Mouse (Mus musculus): ENCODE data around the gene Mpc1. TPM values are rescaled to one million over a fixed set of nuclear protein-coding genes. Genes with fewer than 3 reads are reported as not detected.

Mpc1 gene
- total RNA-seq (2021), result 100 to 1,000 TPM; 805 to 817 TPM

- DNase-seq, result peak; percentile 72 to 77
- intact Hi-C loops (cut with DNase I), result loop anchor here (10.0 kb wide), 1 partner anchor 522 kb away; no protein-coding TSS in a partner anchor
These were observed at the start of gene Mpc1 for GRCm38 (mm10) chr17:8282821-8283525. Gene Mpc1, plus strand, starts transcription at chr17:8282904.

DNA sequence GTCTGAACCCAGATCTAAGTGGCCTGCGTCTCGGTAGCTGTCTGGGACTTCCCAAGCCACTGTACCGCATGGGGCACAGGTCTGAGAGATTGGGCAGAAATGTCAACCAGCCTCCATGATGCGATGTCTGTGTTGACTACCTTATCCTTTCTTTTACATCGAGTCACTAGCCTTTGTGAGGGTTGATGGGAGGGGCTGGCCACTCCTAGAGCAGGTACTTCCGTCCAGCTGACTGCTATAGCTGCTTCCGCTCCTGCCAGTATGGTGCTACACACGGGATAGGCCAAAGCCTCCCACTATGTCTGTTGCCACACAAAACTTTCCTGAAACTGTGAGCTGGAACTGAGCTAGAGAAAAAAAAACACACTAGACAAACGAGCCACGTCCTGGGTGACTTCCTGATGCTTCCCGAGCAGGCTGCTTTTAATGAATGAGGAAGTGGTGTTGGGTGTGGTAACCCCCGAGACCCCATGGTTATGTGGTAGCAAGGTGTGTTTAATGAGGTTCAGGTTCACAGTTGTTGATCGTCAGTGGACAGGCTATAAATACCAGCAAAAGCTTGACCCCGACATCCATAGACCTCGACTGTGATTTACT is 49.0 kb upstream of the Mpc1 start:
- DNase-seq, result no peak
- intact Hi-C loops (cut with DNase I), result no loop called here

- intact Hi-C loops (cut with DNase I), result no loop called here
- DNase-seq, result no peak
These were observed 48.2 kb upstream of the Mpc1 start for GRCm38 (mm10) chr17:8234537-8234936.

DNA sequence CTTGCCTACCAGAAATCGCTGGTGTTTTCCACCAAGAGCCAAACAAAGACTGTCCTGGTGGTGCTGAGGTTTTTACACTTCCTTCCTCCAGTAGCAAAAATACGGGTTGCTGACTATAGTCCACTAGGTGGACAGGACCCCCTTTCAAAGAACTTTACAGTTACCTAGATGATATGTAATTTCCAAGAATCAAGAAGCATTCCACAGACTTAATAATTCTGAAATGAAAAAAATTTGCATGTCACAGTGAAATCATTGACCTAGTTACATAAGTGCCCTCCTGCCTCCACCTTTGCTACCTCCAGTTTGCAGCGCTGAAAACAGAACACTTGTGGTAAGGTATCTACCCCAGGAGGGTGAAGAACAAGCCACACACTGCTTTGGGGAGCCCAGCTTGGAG is 47.0 kb upstream of the Mpc1 start, which contains the start of gene Ccr6:
Gene Ccr6, plus strand, starts transcription at position 301 of the 400 bp plus-strand sequence.
- intact Hi-C loops (cut with DNase I), result no loop called here
- DNase-seq, result no peak

DNA sequence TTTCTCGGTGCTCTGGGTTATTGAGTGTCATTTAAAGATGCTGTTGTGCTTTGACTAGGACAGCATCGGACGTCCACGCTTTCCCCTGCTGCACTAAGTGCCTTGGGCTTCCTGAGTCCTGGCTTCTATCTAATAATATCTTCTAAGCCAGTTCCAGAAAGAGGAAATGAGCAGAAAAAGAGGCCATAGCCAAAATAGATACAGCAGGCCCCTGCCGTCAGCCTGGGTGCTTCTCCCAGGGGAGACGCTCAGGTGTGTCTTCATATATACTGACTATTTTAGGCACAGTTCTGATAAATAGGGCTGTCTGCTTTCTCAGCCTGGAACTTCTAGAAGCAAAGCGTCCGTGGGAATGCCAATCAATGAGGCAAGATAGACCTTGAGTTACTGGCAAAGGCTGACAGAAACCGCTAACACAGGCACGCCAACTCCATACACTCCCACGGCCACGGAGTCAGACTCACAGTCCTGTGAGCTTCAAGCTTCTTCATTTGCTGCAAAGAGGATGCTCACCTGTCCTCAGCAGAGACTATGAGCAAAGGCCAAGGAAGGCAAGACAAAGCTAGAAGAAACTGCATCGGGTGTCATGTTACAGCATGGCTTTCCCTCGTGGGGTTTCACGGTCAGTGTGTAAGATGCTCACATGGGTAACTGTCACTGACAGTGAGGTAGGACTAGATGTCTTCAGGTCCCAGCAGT is 44.5 kb upstream of the Mpc1 start:
- DNase-seq, result no peak
- intact Hi-C loops (cut with DNase I), result no loop called here

DNA sequence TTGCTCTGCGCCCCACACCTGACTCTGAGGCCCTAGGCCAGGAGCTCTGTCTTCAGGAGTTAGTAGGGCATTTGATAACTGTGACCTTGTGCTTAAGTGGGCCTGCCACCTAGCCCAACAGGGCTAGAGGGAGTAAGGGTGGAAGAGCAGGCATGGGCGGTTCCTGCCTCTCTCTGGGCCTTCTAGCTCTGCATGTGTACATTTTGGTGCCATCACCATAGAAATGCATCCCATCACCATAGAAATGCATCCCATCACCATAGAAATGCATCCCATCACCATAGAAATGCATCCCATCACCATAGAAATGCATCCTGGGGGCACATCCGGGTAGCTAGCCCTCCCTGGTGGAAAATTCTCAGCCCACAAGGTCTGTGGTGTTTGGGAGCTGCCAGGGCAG is 43.1 kb upstream of the Mpc1 start:
- no peak for DNase-seq
- intact Hi-C loops (cut with DNase I), result no loop called here

DNA sequence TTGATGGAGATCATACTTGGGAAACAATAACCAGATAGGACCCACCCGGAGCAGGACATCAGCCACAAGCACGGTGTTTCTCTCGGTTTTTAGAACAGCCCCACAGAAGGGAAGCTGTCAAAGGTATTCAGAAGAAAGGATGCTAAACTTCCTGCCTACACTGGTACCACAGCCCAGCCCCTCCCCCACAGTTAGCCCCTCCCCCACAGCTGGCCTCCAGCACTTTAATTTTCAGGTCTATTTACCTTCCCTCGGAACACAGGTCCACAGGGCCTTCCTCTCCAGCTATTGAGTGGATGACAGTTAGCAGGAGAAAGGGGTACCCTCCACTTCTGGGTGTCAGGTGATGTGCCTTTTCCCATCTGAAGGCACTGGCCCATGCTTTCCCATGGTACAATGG is 42.2 kb upstream of the Mpc1 start:
- intact Hi-C loops (cut with DNase I), result no loop called here
- DNase-seq, result no peak

DNA sequence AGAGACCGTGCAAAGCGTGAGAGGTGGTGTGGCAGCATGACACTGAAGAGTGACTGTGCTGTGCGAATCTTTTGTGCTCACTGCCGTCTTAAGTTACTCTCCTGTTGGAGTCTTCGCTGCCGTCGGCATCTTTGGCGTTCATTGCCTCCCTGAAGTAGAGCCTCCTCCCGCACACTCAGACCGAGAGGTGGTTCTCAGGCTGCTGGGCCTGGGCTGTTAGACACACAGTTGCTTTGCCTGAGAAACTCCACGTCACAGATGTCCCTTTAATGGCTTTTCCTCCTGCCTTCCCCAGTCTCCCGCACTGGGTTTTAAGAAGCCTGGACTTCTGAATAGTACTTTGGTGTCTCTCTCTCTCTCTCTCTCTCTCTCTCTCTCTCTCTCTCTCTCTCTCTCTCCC is 41.1 kb upstream of the Mpc1 start:
- intact Hi-C loops (cut with DNase I), result no loop called here
- no peak for DNase-seq

DNA sequence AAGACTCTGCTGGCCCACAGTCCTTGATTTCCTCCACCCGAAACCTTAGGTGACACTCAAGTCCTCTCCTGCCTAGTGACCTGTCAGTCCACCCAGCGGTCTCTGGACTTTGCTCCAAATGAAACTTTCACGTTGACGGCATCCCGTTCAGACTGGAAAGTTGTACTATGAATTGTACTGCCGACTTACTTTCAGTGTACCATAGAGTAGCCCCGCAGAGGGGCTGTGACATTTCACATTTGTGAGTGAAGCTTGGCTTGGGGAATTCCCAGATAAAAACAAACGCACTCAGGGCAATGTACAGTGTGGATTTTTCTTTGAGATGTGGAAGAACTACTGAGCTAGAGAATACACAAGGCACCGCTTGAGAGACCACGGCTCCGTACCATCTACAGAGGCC is 40.5 kb upstream of the Mpc1 start:
- DNase-seq, result no peak
- intact Hi-C loops (cut with DNase I), result no loop called here

GRCm38 (mm10) chr17:8244124-8244523 is 38.6 kb upstream of the Mpc1 start:
- intact Hi-C loops (cut with DNase I), result no loop called here
- DNase-seq, result no peak

GRCm38 (mm10) chr17:8246102-8246754 is 36.5 kb upstream of the Mpc1 start:
- DNase-seq, result no peak
- intact Hi-C loops (cut with DNase I), result no loop called here

- no peak for DNase-seq
- intact Hi-C loops (cut with DNase I), result no loop called here
These were observed 31.0 kb upstream of the Mpc1 start for GRCm38 (mm10) chr17:8251704-8252103.

DNA sequence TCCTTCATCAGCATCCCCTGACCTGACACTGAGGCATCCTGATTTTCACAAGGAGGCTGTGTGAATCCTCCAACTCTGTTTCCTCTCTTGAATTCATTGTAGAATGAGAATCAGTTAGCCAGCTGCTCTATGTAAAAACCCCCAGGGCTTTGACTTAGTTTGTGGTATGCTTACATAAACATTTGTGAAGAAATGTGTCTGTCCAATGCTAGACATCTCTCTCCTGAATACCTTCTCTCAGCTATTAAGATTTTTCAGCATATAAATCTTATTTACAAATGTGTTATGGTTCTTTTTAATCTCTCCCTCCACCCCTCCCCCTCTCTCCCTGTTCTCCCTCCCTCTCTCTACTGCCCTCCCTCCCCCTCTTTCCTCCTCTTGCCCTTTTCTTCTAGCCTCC is 28.4 kb upstream of the Mpc1 start:
- DNase-seq, result no peak

GRCm38 (mm10) chr17:8254914-8255313 is 27.8 kb upstream of the Mpc1 start:
- intact Hi-C loops (cut with DNase I), result no loop called here
- DNase-seq, result no peak

More for the DNA sequence above, 28.4 kb upstream of the Mpc1 start:
- intact Hi-C loops (cut with DNase I), result no loop called here

DNA sequence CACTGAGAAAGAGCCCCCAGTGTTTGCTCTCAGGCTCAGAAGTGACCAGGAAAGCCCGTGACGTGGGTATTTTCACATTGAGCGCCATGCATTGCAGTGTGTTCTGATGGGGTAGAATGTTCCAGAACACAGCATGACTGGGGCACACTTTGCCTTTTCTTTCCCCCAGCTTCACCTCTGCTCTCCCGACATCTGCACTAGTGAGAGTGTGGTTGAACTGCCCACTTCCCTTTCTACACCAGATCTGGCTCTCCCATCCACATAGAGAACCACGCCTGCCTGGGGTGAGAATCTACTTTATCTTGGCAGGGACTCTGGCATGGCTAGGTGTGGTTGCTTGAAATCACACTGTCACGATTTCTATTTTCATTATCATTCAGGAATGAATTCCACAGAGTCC is 27.1 kb upstream of the Mpc1 start:
- DNase-seq, result no peak
- intact Hi-C loops (cut with DNase I), result no loop called here

DNA sequence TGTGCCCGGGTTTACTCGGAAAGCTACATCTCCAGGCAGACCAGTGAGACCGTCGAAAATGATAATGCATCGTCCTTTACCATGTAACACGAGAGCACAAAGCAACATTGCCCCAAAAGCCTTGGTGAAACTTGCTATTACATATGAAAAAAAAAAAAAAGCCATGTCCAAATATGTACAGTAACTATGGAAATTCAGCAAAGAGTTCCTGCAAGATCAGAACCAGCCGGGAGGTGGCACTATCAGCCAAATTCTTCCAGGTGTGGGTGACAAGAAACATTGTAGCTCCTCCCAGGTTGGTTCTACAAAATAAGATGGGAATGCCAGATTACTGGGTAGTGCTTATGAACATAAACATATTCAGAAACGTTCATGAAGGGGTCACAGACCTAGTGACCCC is 25.7 kb upstream of the Mpc1 start:
- intact Hi-C loops (cut with DNase I), result loop anchor here (2.0 kb wide), 1 partner anchor 114 kb away; no protein-coding TSS in a partner anchor
- DNase-seq, result no peak

- intact Hi-C loops (cut with DNase I), result loop anchor here (1.0 to 5.0 kb wide), 2 partner anchors 38 to 108 kb away; no protein-coding TSS in a partner anchor
- peak; percentile 33 to 38 for DNase-seq
These were observed 18.1 kb upstream of the Mpc1 start for GRCm38 (mm10) chr17:8264638-8265037.

DNA sequence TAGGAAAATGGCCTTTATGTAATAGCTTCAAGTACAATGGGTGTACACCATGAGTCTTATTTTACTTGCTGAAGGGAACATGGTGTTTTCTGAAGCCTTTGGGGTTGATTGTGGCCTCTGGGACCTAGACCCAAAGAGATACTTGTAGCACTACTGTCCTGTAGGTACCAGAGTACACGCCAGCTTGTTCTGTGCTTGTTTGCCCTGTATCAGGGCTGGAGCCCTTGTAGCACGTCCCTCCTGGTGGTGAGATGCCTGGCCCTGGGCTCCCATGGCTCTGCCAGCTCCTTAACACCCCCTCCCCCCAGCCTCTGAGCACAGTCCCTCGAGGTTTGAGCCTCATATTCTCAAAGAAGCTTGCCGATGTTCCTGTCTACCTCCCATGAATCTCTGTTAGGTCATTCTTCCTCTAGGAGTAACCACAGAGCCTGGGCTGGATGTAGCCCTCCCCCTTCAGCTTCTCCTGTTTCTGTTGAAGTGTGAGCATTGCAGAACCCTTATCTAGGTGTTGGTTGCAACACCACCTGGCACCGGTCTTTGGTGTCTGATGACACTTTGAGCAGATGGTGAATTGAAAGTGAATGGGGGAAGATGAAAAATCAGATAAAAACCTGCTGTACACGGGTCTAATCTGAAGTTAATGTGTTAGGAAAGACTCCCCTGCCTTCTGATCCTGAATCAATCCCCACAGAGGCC is 10.5 kb upstream of the Mpc1 start:
- no peak for DNase-seq

DNA sequence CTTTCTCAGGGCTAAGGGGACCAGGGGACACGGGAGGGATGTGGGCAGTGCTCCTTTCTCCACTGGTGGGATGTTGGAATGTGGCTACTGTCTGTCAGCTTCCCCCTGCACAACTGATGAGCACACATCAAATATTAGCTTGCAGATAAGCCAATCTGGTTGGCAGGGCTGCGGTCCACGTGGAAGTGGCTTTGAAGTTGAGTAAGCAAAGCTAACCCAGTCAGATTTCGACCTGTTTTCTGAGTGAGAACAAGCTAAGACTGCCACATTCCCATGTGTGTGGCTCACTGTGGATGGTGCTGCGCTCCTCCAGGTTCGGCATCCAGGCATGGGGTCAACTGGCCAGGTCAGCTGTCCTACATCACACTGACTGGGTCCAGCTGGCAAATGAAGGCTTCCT is 9.8 kb upstream of the Mpc1 start:
- intact Hi-C loops (cut with DNase I), result no loop called here
- DNase-seq, result no peak

More for the DNA sequence above, 10.5 kb upstream of the Mpc1 start:
- intact Hi-C loops (cut with DNase I), result no loop called here

GRCm38 (mm10) chr17:8276071-8276470 is 6.6 kb upstream of the Mpc1 start:
- intact Hi-C loops (cut with DNase I), result no loop called here
- DNase-seq, result no peak

- intact Hi-C loops (cut with DNase I), result no loop called here
These were observed 6.0 kb upstream of the Mpc1 start for GRCm38 (mm10) chr17:8276680-8277079.

More at GRCm38 (mm10) chr17:8276680-8277079, 6.0 kb upstream of the Mpc1 start:
- DNase-seq, result no peak
